Mouse (Mus musculus): ENCODE data around the gene Adamtsl1.

The Adamtsl1 gene

GRCm38 (mm10) chr4:86353550-86353949 lies 839.6 kb downstream of the Adamtsl1 start:
- no peak for ATAC-seq (ENCODE audit: insufficient number of reproducible peaks, low FRiP score, low TSS enrichment)

- ATAC-seq (ENCODE audit: insufficient number of reproducible peaks, low FRiP score, low TSS enrichment): no peak
Measured at GRCm38 (mm10) chr4:86359398-86359797, 845.4 kb downstream of the Adamtsl1 start.

- ATAC-seq (ENCODE audit: insufficient number of reproducible peaks, low FRiP score, low TSS enrichment): no peak
Measured at GRCm38 (mm10) chr4:86369055-86369454, 855.1 kb downstream of the Adamtsl1 start.

GRCm38 (mm10) chr4:86373166-86373565 lies 859.2 kb downstream of the Adamtsl1 start:
- ATAC-seq (ENCODE audit: insufficient number of reproducible peaks, low FRiP score, low TSS enrichment): no peak

- no peak for ATAC-seq (ENCODE audit: insufficient number of reproducible peaks, low FRiP score, low TSS enrichment)
Measured at GRCm38 (mm10) chr4:86383124-86383523, 869.2 kb downstream of the Adamtsl1 start.

GRCm38 (mm10) chr4:86385121-86385520 lies 871.1 kb downstream of the Adamtsl1 start:
- no peak for ATAC-seq (ENCODE audit: insufficient number of reproducible peaks, low FRiP score, low TSS enrichment)

GRCm38 (mm10) chr4:86388430-86388829 lies 874.5 kb downstream of the Adamtsl1 start:
- 0 out of 2 replicates have a peak, but pooled peaks have one; percentile 3 for ATAC-seq (ENCODE audit: insufficient number of reproducible peaks, low FRiP score, low TSS enrichment)

GRCm38 (mm10) chr4:86391176-86391575 lies 877.2 kb downstream of the Adamtsl1 start:
- no peak for ATAC-seq (ENCODE audit: insufficient number of reproducible peaks, low FRiP score, low TSS enrichment)

- ATAC-seq (ENCODE audit: insufficient number of reproducible peaks, low FRiP score, low TSS enrichment): no peak
Measured at GRCm38 (mm10) chr4:86395636-86396035, 881.7 kb downstream of the Adamtsl1 start.

GRCm38 (mm10) chr4:86396672-86397288 lies 882.8 kb downstream of the Adamtsl1 start:
- ATAC-seq (ENCODE audit: insufficient number of reproducible peaks, low FRiP score, low TSS enrichment): no peak

- ATAC-seq (ENCODE audit: insufficient number of reproducible peaks, low FRiP score, low TSS enrichment): no peak
Measured at GRCm38 (mm10) chr4:86397470-86397869, 883.5 kb downstream of the Adamtsl1 start.

GRCm38 (mm10) chr4:86401116-86401515 lies 887.1 kb downstream of the Adamtsl1 start:
- ATAC-seq (ENCODE audit: insufficient number of reproducible peaks, low FRiP score, low TSS enrichment): no peak

GRCm38 (mm10) chr4:86406501-86407199 lies 892.7 kb downstream of the Adamtsl1 start:
- ATAC-seq (ENCODE audit: insufficient number of reproducible peaks, low FRiP score, low TSS enrichment): no peak

- no peak for ATAC-seq (ENCODE audit: insufficient number of reproducible peaks, low FRiP score, low TSS enrichment)
Measured at GRCm38 (mm10) chr4:86407200-86407527, 893.2 kb downstream of the Adamtsl1 start.

GRCm38 (mm10) chr4:86408421-86408820 lies 894.4 kb downstream of the Adamtsl1 start:
- ATAC-seq (ENCODE audit: insufficient number of reproducible peaks, low FRiP score, low TSS enrichment): no peak

- ATAC-seq (ENCODE audit: insufficient number of reproducible peaks, low FRiP score, low TSS enrichment): no peak
Measured at GRCm38 (mm10) chr4:86410946-86411345, 897.0 kb downstream of the Adamtsl1 start.

- ATAC-seq (ENCODE audit: insufficient number of reproducible peaks, low FRiP score, low TSS enrichment): no peak
Measured at GRCm38 (mm10) chr4:86413388-86413787, 899.4 kb downstream of the Adamtsl1 start.

GRCm38 (mm10) chr4:86416401-86417025 lies 902.5 kb downstream of the Adamtsl1 start:
- ATAC-seq (ENCODE audit: insufficient number of reproducible peaks, low FRiP score, low TSS enrichment): no peak

GRCm38 (mm10) chr4:86422586-86422985 lies 908.6 kb downstream of the Adamtsl1 start:
- no peak for ATAC-seq (ENCODE audit: insufficient number of reproducible peaks, low FRiP score, low TSS enrichment)

- ATAC-seq (ENCODE audit: insufficient number of reproducible peaks, low FRiP score, low TSS enrichment): no peak
Measured at GRCm38 (mm10) chr4:86425581-86425980, 911.6 kb downstream of the Adamtsl1 start.

GRCm38 (mm10) chr4:86426549-86426948 lies 912.6 kb downstream of the Adamtsl1 start:
- ATAC-seq (ENCODE audit: insufficient number of reproducible peaks, low FRiP score, low TSS enrichment): no peak

GRCm38 (mm10) chr4:86427312-86427711 lies 913.3 kb downstream of the Adamtsl1 start:
- no peak for ATAC-seq (ENCODE audit: insufficient number of reproducible peaks, low FRiP score, low TSS enrichment)

All from cerebellum, adult (tissue).